Mouse (Mus musculus) liver, embryonic 15.5 days (tissue): ENCODE results near the gene P2rx6. TPM values are rescaled to one million over a fixed set of nuclear protein-coding genes. Genes with fewer than 3 reads are reported as not detected.

Experiments
- ATAC-seq: fragments of 200-750 bp; cut with Nextera tagmentation; 2 replicates; pipeline ENCODE4 v1.8.0; 2017; ENCODE audit warnings: moderate number of reproducible peaks, mild to moderate bottlenecking, moderate library complexity; ENCODE audit not compliant: insufficient read depth
- H3K27ac ChIP-seq: fragments of 300-500 bp; sonication (generic); replicated peaks from 2 replicates; pipeline ENCODE4 v1.5.1; 2015; ENCODE audit warnings: mild to moderate bottlenecking, inconsistent platforms
- H3K27me3 ChIP-seq: fragments of 300-500 bp; sonication (generic); 2 replicates; pipeline ENCODE4 v1.6.1; 2015; ENCODE audit warnings: mild to moderate bottlenecking, inconsistent platforms
- H3K36me3 ChIP-seq: fragments of 300-500 bp; sonication (generic); replicated peaks from 2 replicates; pipeline ENCODE4 v1.6.1; 2015; ENCODE audit warnings: moderate library complexity, mild to moderate bottlenecking, inconsistent platforms
- H3K4me1 ChIP-seq: fragments of 300-500 bp; sonication (generic); replicated peaks from 2 replicates; pipeline ENCODE4 v1.6.1; 2015; ENCODE audit warnings: inconsistent platforms
- H3K4me2 ChIP-seq: fragments of 300-500 bp; sonication (generic); 2 replicates; pipeline ENCODE4 v1.6.1; 2015; ENCODE audit warnings: moderate library complexity, mild to moderate bottlenecking, inconsistent platforms
- H3K4me3 ChIP-seq: fragments of 300-500 bp; sonication (generic); replicated peaks from 2 replicates; pipeline ENCODE4 v1.5.1; 2015; ENCODE audit warnings: mild to moderate bottlenecking, inconsistent platforms
- H3K9ac ChIP-seq: fragments of 300-500 bp; sonication (generic); 2 replicates; pipeline ENCODE4 v1.6.1; 2015; ENCODE audit warnings: moderate library complexity, mild to moderate bottlenecking, inconsistent platforms
- H3K9me3 ChIP-seq: fragments of 300-500 bp; sonication (generic); replicated peaks from 2 replicates; pipeline ENCODE4 v1.6.1; 2016; ENCODE audit warnings: inconsistent platforms
- WGBS: fragments of 180-500 bp; shearing (Covaris S2); methylation state at CpG from one replicate; pipeline ENCODE4 v1.1.7; 2015; ENCODE audit warnings: mixed read lengths; ENCODE audit not compliant: insufficient replicate concordance; 5-methylcytosine and 5-hydroxymethylcytosine counted together
- polyA plus RNA-seq: library from polyadenylated mRNA; unstranded; fragments of >200 nt; fragmentation: Nextera tagmentation; extraction: Ambion mirVana; gene quantifications from 2 replicates; pipeline ENCODE4 v1.2.1, GENCODE M21; 2015

Gene P2rx6
- 0.09 and 0.14 TPM in 2 replicates for polyA plus RNA-seq

DNA sequence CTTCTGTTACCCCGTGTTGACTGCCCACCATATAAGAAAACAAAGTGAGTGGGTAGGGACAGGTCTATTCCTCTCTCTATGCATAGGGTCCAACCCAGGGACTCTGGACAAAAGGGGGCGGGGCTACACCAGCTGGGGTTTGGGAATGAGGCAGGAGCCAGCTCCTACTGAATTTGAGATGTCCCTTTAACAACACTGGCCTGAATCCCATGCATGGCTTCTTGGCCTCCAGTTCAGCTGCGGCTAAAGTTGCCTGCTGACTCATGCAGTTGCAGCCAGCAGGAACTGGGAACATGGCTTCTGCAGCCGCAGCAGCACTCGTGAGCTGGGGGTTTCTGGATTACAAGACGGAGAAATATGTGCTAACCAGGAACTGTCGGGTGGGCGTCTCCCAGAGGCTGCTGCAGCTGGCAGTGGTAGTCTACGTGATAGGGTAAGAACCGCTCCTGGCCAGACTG is at the start of gene P2rx6:
Gene P2rx6, plus strand, starts transcription at position 135 of the 458 bp plus-strand sequence.
- H3K9ac ChIP-seq = no peak within 1 kb of the TSS

DNA sequence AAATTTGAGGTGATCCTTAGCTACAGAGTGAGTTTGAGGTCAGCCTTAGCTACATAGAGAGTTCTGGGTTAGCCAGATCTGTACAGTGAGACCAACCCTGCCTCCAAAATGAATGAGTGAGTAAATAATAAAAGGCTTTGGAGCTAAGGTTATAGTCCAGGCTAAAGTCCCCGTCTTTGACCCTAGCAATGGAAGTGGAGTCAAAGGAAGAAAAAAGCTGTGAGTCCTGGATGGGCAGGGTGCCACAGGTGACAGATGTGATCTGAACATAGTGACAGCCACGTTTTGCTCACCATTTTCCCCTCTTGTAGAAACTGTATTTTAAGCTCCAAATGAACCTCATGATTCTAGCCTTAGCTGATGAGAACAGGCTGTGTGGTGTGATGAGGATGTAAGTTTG is 42.8 kb upstream of the P2rx6 start:
- no peaks in the 10 kb centered on the region for H3K4me1 ChIP-seq
- H3K36me3 ChIP-seq = peaks cover 87% of the 10 kb centered on the region
- no peak overlapping the region for H3K4me3 ChIP-seq
- H3K27ac ChIP-seq = no peak overlapping the region
- no peak overlapping the region for H3K9ac ChIP-seq
- no peak for ATAC-seq
- H3K27me3 ChIP-seq = no peaks in the 10 kb centered on the region
- no peak overlapping the region for H3K4me2 ChIP-seq
- 68% methylated on average over 2 of the region's 2 CpGs for WGBS
- no peaks in the 10 kb centered on the region for H3K9me3 ChIP-seq

More for the DNA sequence above, at the start of gene P2rx6:
- Histone ChIP-seq H3K27me3 (peaks cover 51% of the 10 kb centered on the region), H3K4me1 (peaks cover 31% of the 10 kb centered on the region), H3K4me2 (peak within 1 kb of the TSS; percentile 46), H3K27ac (no peak within 1 kb of the TSS), H3K4me3 (peak within 1 kb of the TSS; percentile 10), H3K36me3 (no peaks in the 10 kb centered on the region), H3K9me3 (no peaks in the 10 kb centered on the region)
- ATAC-seq = no peak
- 5% methylated on average over 10 of the region's 10 CpGs for WGBS

GRCm38 (mm10) chr16:17524156-17524555 is 37.5 kb upstream of the P2rx6 start:
- Histone ChIP-seq H3K4me2 (no peak overlapping the region), H3K27ac (no peak overlapping the region), H3K4me1 (peaks cover 5% of the 10 kb centered on the region; the same call in 1 of the 2 replicates), H3K9ac (no peak overlapping the region), H3K27me3 (no peaks in the 10 kb centered on the region), H3K36me3 (peaks cover 93% of the 10 kb centered on the region), H3K9me3 (no peaks in the 10 kb centered on the region), H3K4me3 (no peak overlapping the region)
- whole genome bisulfite sequencing = 85% methylated on average over 11 of the region's 11 CpGs
- ATAC-seq = no peak

- Histone ChIP-seq H3K4me2 (no peak overlapping the region), H3K4me3 (no peak overlapping the region), H3K9me3 (no peaks in the 10 kb centered on the region), H3K9ac (no peak overlapping the region), H3K4me1 (peaks cover 15% of the 10 kb centered on the region), H3K27ac (no peak overlapping the region), H3K27me3 (no peaks in the 10 kb centered on the region), H3K36me3 (peaks cover 82% of the 10 kb centered on the region)
- WGBS = 79% methylated on average over 3 of the region's 3 CpGs
- ATAC-seq = no peak
Observed at GRCm38 (mm10) chr16:17525524-17525923, 36.2 kb upstream of the P2rx6 start.

DNA sequence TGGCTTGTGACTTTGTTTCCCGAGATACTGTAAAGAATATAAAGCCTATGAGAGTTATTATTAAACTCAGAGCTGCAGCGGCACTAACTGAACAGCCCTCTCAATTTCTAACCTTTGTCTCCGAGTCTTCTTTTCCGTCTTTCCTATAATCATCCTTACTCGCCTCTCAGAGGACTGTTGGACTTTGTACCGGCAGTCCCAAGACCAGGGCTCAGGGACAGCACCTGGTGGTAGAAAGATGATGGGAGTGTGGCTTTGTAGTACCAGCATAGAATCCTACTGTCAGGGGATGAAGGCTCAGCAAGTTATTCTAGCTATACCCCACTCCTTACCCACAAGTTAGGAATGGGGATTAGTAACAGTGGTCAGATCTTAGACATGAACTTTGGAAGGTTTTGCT is 35.5 kb upstream of the P2rx6 start:
- Histone ChIP-seq H3K27me3 (no peaks in the 10 kb centered on the region), H3K4me2 (no peak overlapping the region), H3K36me3 (peaks cover 75% of the 10 kb centered on the region), H3K9me3 (no peaks in the 10 kb centered on the region), H3K4me1 (peaks cover 16% of the 10 kb centered on the region), H3K27ac (no peak overlapping the region), H3K4me3 (no peak overlapping the region), H3K9ac (no peak overlapping the region)
- 81% methylated on average over 6 of the region's 6 CpGs for whole genome bisulfite sequencing
- ATAC-seq = no peak

DNA sequence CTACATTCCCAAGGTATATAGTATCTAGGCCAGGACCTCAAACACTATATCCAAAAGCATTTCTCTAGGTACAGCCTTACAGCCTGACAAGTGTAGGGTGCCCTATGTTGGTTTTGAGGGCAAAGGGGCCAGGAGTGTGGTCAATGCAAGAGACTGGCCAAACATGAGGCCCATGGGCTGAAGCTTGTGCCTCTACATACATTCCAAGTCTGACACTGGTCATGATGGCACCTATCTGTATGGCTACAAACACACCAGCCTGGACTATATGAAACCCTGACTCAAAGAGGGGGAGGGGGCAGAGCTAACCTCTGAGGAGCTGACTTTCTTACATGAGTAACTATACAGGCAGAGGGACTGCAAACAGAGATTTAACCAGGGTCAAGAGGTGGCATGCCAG is 34.1 kb upstream of the P2rx6 start:
- H3K27me3 ChIP-seq = no peaks in the 10 kb centered on the region
- no peaks in the 10 kb centered on the region for H3K9me3 ChIP-seq
- H3K4me2 ChIP-seq = no peak overlapping the region
- no peak overlapping the region for H3K4me3 ChIP-seq
- peaks cover 61% of the 10 kb centered on the region for H3K36me3 ChIP-seq
- ATAC-seq = no peak
- no peak overlapping the region for H3K27ac ChIP-seq
- H3K4me1 ChIP-seq = peaks cover 30% of the 10 kb centered on the region
- no peak overlapping the region for H3K9ac ChIP-seq

DNA sequence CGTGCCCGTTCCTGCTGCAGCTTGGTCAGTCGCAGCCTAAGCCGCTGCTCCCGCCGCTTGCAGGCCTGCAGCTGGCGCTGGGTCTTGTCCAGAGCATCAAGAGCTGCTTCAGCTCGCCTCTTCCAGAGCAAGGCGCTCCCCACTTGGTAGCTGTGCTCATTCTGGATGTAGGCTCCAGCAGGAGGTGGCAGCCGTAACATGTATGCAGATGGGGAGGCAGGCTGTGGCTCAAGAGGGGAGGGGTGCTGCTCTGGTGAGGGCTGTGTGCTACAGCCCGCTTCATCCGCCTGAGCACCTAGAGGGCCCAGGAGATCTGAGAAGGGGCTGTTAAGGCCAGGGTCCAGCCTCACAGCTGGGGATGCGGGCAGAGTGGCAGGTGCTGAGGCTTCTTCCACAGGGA is 33.4 kb upstream of the P2rx6 start:
- H3K27me3 ChIP-seq = no peaks in the 10 kb centered on the region
- H3K36me3 ChIP-seq = peaks cover 55% of the 10 kb centered on the region
- peaks cover 31% of the 10 kb centered on the region for H3K4me1 ChIP-seq
- H3K27ac ChIP-seq = no peak overlapping the region
- no peak overlapping the region for H3K4me3 ChIP-seq
- H3K9ac ChIP-seq = no peak overlapping the region
- no peaks in the 10 kb centered on the region for H3K9me3 ChIP-seq
- H3K4me2 ChIP-seq = no peak overlapping the region
- ATAC-seq = no peak
- WGBS = 88% methylated on average over 13 of the region's 13 CpGs

GRCm38 (mm10) chr16:17529981-17530586 is 31.6 kb upstream of the P2rx6 start:
- Histone ChIP-seq H3K27me3 (no peaks in the 10 kb centered on the region), H3K9me3 (no peaks in the 10 kb centered on the region), H3K9ac (peak overlapping the region; percentile 79), H3K27ac (peak overlapping the region; percentile 98), H3K4me2 (peak overlapping the region; percentile 97), H3K4me1 (peaks cover 31% of the 10 kb centered on the region), H3K4me3 (peak overlapping the region; percentile 86), H3K36me3 (peaks cover 40% of the 10 kb centered on the region)
- ATAC-seq = no peak
- 9% methylated on average over 17 of the region's 17 CpGs for WGBS

DNA sequence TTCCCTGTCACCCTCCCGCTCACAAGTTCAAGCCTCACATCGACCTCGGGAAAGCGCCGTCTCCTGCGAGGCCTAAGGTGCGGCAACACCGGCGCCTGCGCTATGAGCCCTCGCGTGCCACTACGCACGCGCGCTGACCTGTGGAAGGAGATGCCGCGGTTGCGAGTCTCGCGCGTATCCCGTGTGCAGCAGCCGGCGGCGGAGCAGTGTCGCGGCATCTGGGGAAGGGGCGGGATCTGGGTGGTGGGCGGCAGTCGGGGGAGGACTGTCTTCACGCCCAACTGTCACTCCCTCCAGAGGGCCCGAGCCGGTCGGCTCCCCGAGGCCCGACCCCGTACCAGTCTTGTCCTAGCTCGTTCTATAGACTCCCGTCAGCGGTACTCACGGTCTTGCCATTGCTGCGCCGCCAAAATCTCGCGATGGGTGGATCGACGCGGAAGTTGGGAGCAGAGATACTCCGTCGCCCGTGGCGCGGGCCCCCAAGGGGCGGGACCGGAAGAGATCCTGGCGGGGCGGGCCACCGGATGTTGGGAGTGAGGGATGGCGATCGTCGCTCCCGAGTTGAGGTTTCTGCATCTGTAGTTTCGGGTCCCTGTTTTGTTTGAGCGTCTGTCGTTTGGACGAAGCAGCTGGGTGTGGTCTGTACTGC is 30.9 kb upstream of the P2rx6 start, which contains the start of gene Thap7:
Gene Thap7, minus strand, starts transcription at position 497 of the 649 bp plus-strand sequence.
- H3K4me1 ChIP-seq = peaks cover 31% of the 10 kb centered on the region
- peak; percentile 94 for ATAC-seq
- H3K36me3 ChIP-seq = peaks cover 33% of the 10 kb centered on the region
- H3K9ac ChIP-seq = peak within 1 kb of the TSS; percentile 79
- WGBS = under 1% methylated on average over 67 of the region's 67 CpGs
- no peaks in the 10 kb centered on the region for H3K27me3 ChIP-seq
- H3K27ac ChIP-seq = peak within 1 kb of the TSS; percentile 98
- no peaks in the 10 kb centered on the region for H3K9me3 ChIP-seq
- H3K4me3 ChIP-seq = peak within 1 kb of the TSS; percentile 86
- H3K4me2 ChIP-seq = peak within 1 kb of the TSS; percentile 97

DNA sequence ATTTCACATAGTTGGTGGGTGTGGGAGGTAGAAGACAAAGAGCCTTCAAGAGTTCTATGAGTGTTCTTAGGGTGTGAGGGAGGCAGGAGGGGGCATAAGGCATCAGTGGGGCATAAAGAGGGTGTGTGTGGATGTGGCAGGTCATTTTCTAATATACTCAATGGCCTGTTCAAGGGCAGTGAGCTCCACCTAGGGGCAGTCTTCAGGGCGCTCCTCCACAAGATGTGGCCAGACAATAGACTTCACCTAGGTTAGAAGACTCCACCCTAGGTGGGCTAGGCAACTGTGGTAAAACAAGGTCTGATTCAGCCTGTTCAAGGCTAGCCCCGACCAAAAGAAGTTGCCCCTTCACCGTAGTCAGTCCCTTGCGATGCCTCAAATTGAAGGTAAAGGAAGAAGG is 29.4 kb upstream of the P2rx6 start:
- ATAC-seq = no peak
- Histone ChIP-seq H3K4me3 (no peak overlapping the region), H3K4me1 (peaks cover 31% of the 10 kb centered on the region), H3K36me3 (peaks cover 18% of the 10 kb centered on the region), H3K27ac (no peak overlapping the region), H3K27me3 (no peaks in the 10 kb centered on the region), H3K9me3 (no peaks in the 10 kb centered on the region), H3K9ac (no peak overlapping the region), H3K4me2 (no peak overlapping the region)
- WGBS = 53% methylated on average over 4 of the region's 4 CpGs

- no peaks in the 10 kb centered on the region for H3K9me3 ChIP-seq
- H3K36me3 ChIP-seq = peaks cover 13% of the 10 kb centered on the region
- peaks cover 31% of the 10 kb centered on the region for H3K4me1 ChIP-seq
- H3K27me3 ChIP-seq = no peaks in the 10 kb centered on the region
- no peak for ATAC-seq
- no peak overlapping the region for H3K4me2 ChIP-seq
- no peak overlapping the region for H3K9ac ChIP-seq
- H3K4me3 ChIP-seq = no peak overlapping the region
- no peak overlapping the region for H3K27ac ChIP-seq
- WGBS = 56% methylated on average over 14 of the region's 14 CpGs
Observed at GRCm38 (mm10) chr16:17532676-17533329, 28.9 kb upstream of the P2rx6 start.
